Mouse (Mus musculus) kidney, postnatal 14 days (tissue): ENCODE data around the gene Slc34a3.
A peak's percentile ranks its signal among the peaks of the same experiment; 100 is the strongest.
"Not testable (repeated sequence)": the region's sequence is repeated elsewhere in the genome, so short reads cannot be mapped to it uniquely, and the experiment has no call there.

Experiments used
- DNase-seq: peaks from one replicate; pipeline ENCODE4 v3.0.0; 2022; ENCODE audit warnings: mixed read lengths

Gene Slc34a3

GRCm38 (mm10) chr2:25234050-25234449, at the start of gene Slc34a3:
Slc34a3 (minus strand) TSS chr2:25234364.
- peak; percentile 67 for DNase-seq

- DNase-seq: peak; percentile 84
Observed at GRCm38 (mm10) chr2:25278928-25279882, 45.0 kb upstream of the Slc34a3 start.

GRCm38 (mm10) chr2:25273010-25273409, 38.8 kb upstream of the Slc34a3 start:
- no peak for DNase-seq

- DNase-seq: no peak
Observed at GRCm38 (mm10) chr2:25272515-25272914, 38.4 kb upstream of the Slc34a3 start.

- DNase-seq: peak; percentile 99
Observed at GRCm38 (mm10) chr2:25271827-25272511, 37.8 kb upstream of the Slc34a3 start, which contains the start of the genes Ssna1 and Anapc2. Ssna1 (minus strand) TSS chr2:25272438. Anapc2 (plus strand) TSS chr2:25272478.

GRCm38 (mm10) chr2:25267746-25268309, 33.7 kb upstream of the Slc34a3 start:
- DNase-seq: no peak

GRCm38 (mm10) chr2:25267241-25267640, 33.1 kb upstream of the Slc34a3 start:
- DNase-seq: no peak

- peak; percentile 77 for DNase-seq
Observed at GRCm38 (mm10) chr2:25266720-25267119, 32.6 kb upstream of the Slc34a3 start.

GRCm38 (mm10) chr2:25265897-25266656, 31.9 kb upstream of the Slc34a3 start:
- peak; percentile 56 for DNase-seq

- peak; percentile 81 for DNase-seq
Observed at GRCm38 (mm10) chr2:25264851-25265250, 30.7 kb upstream of the Slc34a3 start.

- DNase-seq: no peak
Observed at GRCm38 (mm10) chr2:25264286-25264660, 30.1 kb upstream of the Slc34a3 start.

GRCm38 (mm10) chr2:25263623-25264285, 29.6 kb upstream of the Slc34a3 start:
- no peak for DNase-seq

- no peak for DNase-seq
Observed at GRCm38 (mm10) chr2:25262795-25263622, 28.8 kb upstream of the Slc34a3 start.

GRCm38 (mm10) chr2:25262291-25262767, 28.2 kb upstream of the Slc34a3 start, which contains the start of gene Tprn:
Tprn (plus strand) TSS chr2:25262618.
- peak; percentile 98 for DNase-seq

GRCm38 (mm10) chr2:25261870-25262269, 27.7 kb upstream of the Slc34a3 start:
- no peak for DNase-seq

GRCm38 (mm10) chr2:25258887-25259286, 24.7 kb upstream of the Slc34a3 start:
- no peak for DNase-seq

GRCm38 (mm10) chr2:25257250-25257649, 23.1 kb upstream of the Slc34a3 start:
- DNase-seq: not testable (repeated sequence)

- peak; percentile 70 for DNase-seq
Observed at GRCm38 (mm10) chr2:25256443-25257109, 22.4 kb upstream of the Slc34a3 start.

- peak; percentile 90 for DNase-seq
Observed at GRCm38 (mm10) chr2:25255284-25255779, 21.2 kb upstream of the Slc34a3 start, which contains the start of gene Tmem203. Tmem203 (plus strand) TSS chr2:25255439.

GRCm38 (mm10) chr2:25252331-25252730, 18.2 kb upstream of the Slc34a3 start:
- no peak for DNase-seq
